Mouse (Mus musculus) forebrain, embryonic 13.5 days (tissue): ENCODE data around the gene Samd3. TPM values are rescaled to one million over a fixed set of nuclear protein-coding genes. Genes with fewer than 3 reads are reported as not detected.

ENCODE experiments used
- ATAC-seq: fragments of 200-750 bp; cut with Nextera tagmentation; 2 replicates; pipeline ENCODE4 v1.8.0; 2017
- H3K27ac ChIP-seq: fragments of 300-500 bp; sonication (generic); 2 replicates; pipeline ENCODE4 v1.5.1; 2015; ENCODE audit warnings: inconsistent platforms, mild to moderate bottlenecking, moderate library complexity
- H3K27me3 ChIP-seq: fragments of 300-500 bp; sonication (generic); 2 replicates; pipeline ENCODE4 v1.6.1; 2015; ENCODE audit warnings: mild to moderate bottlenecking, inconsistent platforms
- H3K36me3 ChIP-seq: fragments of 300-500 bp; sonication (generic); 2 replicates; pipeline ENCODE4 v1.6.1; 2015; ENCODE audit warnings: mild to moderate bottlenecking, inconsistent platforms; ENCODE audit not compliant: poor library complexity, severe bottlenecking
- H3K4me1 ChIP-seq: fragments of 300-500 bp; sonication (generic); 2 replicates; pipeline ENCODE4 v1.6.1; 2015; ENCODE audit warnings: inconsistent platforms
- H3K4me2 ChIP-seq: fragments of 300-500 bp; sonication (generic); 2 replicates; pipeline ENCODE4 v1.6.1; 2015; ENCODE audit warnings: inconsistent platforms, mild to moderate bottlenecking, moderate library complexity
- H3K4me3 ChIP-seq: fragments of 300-500 bp; sonication (generic); 2 replicates; pipeline ENCODE4 v1.5.1; 2015; ENCODE audit warnings: mild to moderate bottlenecking, inconsistent platforms
- H3K9ac ChIP-seq: fragments of 300-500 bp; sonication (generic); 2 replicates; pipeline ENCODE4 v1.6.1; 2015; ENCODE audit warnings: mild to moderate bottlenecking, inconsistent platforms
- H3K9me3 ChIP-seq: fragments of 300-500 bp; sonication (generic); replicated peaks from 2 replicates; pipeline ENCODE4 v1.6.1; 2016; ENCODE audit warnings: inconsistent platforms
- WGBS: fragments of 180-500 bp; shearing (Covaris S2); methylation state at CpG from one replicate; pipeline ENCODE4 v1.1.7; 2015; 5-methylcytosine and 5-hydroxymethylcytosine counted together
- polyA plus RNA-seq: library from polyadenylated mRNA; unstranded; fragments of >200 nt; fragmentation: Nextera tagmentation; extraction: Ambion mirVana; gene quantifications from 2 replicates; pipeline ENCODE4 v1.2.1, GENCODE M21; 2015

Gene Samd3
- 10.6 and 20.5 TPM in 2 replicates for polyA plus RNA-seq

GRCm38 (mm10) chr10:26229488-26229887 is at the start of gene Samd3:
Samd3 (plus strand) TSS chr10:26229707.
- Histone ChIP-seq H3K36me3 (no peaks in the 10 kb centered on the region), H3K4me3 (no peak within 1 kb of the TSS), H3K9me3 (no peaks in the 10 kb centered on the region), H3K27ac (no peak within 1 kb of the TSS), H3K4me1 (no peaks in the 10 kb centered on the region), H3K4me2 (no peak within 1 kb of the TSS), H3K9ac (no peak within 1 kb of the TSS), H3K27me3 (no peaks in the 10 kb centered on the region)
- ATAC-seq: no peak
- WGBS: 69% methylated on average over 4 of the region's 4 CpGs

- no peak overlapping the region for H3K4me3 ChIP-seq
- H3K4me2 ChIP-seq: no peak overlapping the region
- H3K4me1 ChIP-seq: no peaks in the 10 kb centered on the region
- H3K27me3 ChIP-seq: no peaks in the 10 kb centered on the region
- H3K27ac ChIP-seq: no peak overlapping the region
- H3K9ac ChIP-seq: no peak overlapping the region
- no peak for ATAC-seq
- no peaks in the 10 kb centered on the region for H3K9me3 ChIP-seq
- WGBS: 89% methylated on average over 5 of the region's 5 CpGs
- no peaks in the 10 kb centered on the region for H3K36me3 ChIP-seq
Measured at GRCm38 (mm10) chr10:26185289-26185688, 44.2 kb upstream of the Samd3 start.

- Histone ChIP-seq H3K9me3 (no peaks in the 10 kb centered on the region), H3K4me3 (no peak overlapping the region), H3K4me1 (no peaks in the 10 kb centered on the region), H3K4me2 (no peak overlapping the region), H3K27me3 (no peaks in the 10 kb centered on the region), H3K27ac (no peak overlapping the region), H3K36me3 (no peaks in the 10 kb centered on the region), H3K9ac (no peak overlapping the region)
- ATAC-seq: no peak
Measured at GRCm38 (mm10) chr10:26190811-26191210, 38.7 kb upstream of the Samd3 start.

- no peak overlapping the region for H3K27ac ChIP-seq
- no peak overlapping the region for H3K4me2 ChIP-seq
- H3K27me3 ChIP-seq: no peaks in the 10 kb centered on the region
- no peak overlapping the region for H3K4me3 ChIP-seq
- no peaks in the 10 kb centered on the region for H3K36me3 ChIP-seq
- WGBS: 79% methylated on average over 1 of the region's 1 CpGs
- H3K9me3 ChIP-seq: no peaks in the 10 kb centered on the region
- no peaks in the 10 kb centered on the region for H3K4me1 ChIP-seq
- H3K9ac ChIP-seq: no peak overlapping the region
- ATAC-seq: no peak
Measured at GRCm38 (mm10) chr10:26194892-26195291, 34.6 kb upstream of the Samd3 start.

- Histone ChIP-seq H3K9ac (no peak overlapping the region), H3K4me1 (no peaks in the 10 kb centered on the region), H3K9me3 (no peaks in the 10 kb centered on the region), H3K4me2 (no peak overlapping the region), H3K27ac (no peak overlapping the region), H3K36me3 (no peaks in the 10 kb centered on the region), H3K27me3 (no peaks in the 10 kb centered on the region), H3K4me3 (no peak overlapping the region)
- ATAC-seq: no peak
- WGBS: 90% methylated on average over 9 of the region's 9 CpGs
Measured at GRCm38 (mm10) chr10:26202708-26203368, 26.7 kb upstream of the Samd3 start.

GRCm38 (mm10) chr10:26220729-26221128 is 8.8 kb upstream of the Samd3 start:
- no peaks in the 10 kb centered on the region for H3K9me3 ChIP-seq
- ATAC-seq: no peak
- no peaks in the 10 kb centered on the region for H3K4me1 ChIP-seq
- no peak overlapping the region for H3K27ac ChIP-seq
- H3K36me3 ChIP-seq: no peaks in the 10 kb centered on the region
- no peaks in the 10 kb centered on the region for H3K27me3 ChIP-seq
- WGBS: 78% methylated on average over 4 of the region's 4 CpGs
- no peak overlapping the region for H3K9ac ChIP-seq
- H3K4me3 ChIP-seq: no peak overlapping the region
- no peak overlapping the region for H3K4me2 ChIP-seq

- Histone ChIP-seq H3K9ac (no peak overlapping the region), H3K36me3 (no peaks in the 10 kb centered on the region), H3K9me3 (no peaks in the 10 kb centered on the region), H3K4me1 (no peaks in the 10 kb centered on the region), H3K4me2 (no peak overlapping the region), H3K4me3 (no peak overlapping the region), H3K27ac (no peak overlapping the region), H3K27me3 (no peaks in the 10 kb centered on the region)
- ATAC-seq: no peak
- WGBS: 91% methylated on average over 5 of the region's 5 CpGs
Measured at GRCm38 (mm10) chr10:26226241-26226640, 3.3 kb upstream of the Samd3 start.

- ATAC-seq: no peak
- Histone ChIP-seq H3K36me3 (no peaks in the 10 kb centered on the region), H3K27me3 (no peaks in the 10 kb centered on the region), H3K4me3 (no peak overlapping the region), H3K27ac (no peak overlapping the region), H3K4me1 (no peaks in the 10 kb centered on the region), H3K9ac (no peak overlapping the region), H3K9me3 (no peaks in the 10 kb centered on the region), H3K4me2 (no peak overlapping the region)
- 67% methylated on average over 2 of the region's 2 CpGs for WGBS
Measured at GRCm38 (mm10) chr10:26226734-26227133, 2.8 kb upstream of the Samd3 start.

GRCm38 (mm10) chr10:26228187-26228586 is 1.3 kb upstream of the Samd3 start:
- no peaks in the 10 kb centered on the region for H3K36me3 ChIP-seq
- no peak for ATAC-seq
- H3K4me2 ChIP-seq: no peak overlapping the region
- H3K9ac ChIP-seq: no peak overlapping the region
- H3K27ac ChIP-seq: no peak overlapping the region
- H3K27me3 ChIP-seq: no peaks in the 10 kb centered on the region
- H3K4me1 ChIP-seq: no peaks in the 10 kb centered on the region
- no peak overlapping the region for H3K4me3 ChIP-seq
- H3K9me3 ChIP-seq: no peaks in the 10 kb centered on the region

GRCm38 (mm10) chr10:26232071-26232653 is 2.7 kb downstream of the Samd3 start:
- Histone ChIP-seq H3K27ac (no peak overlapping the region), H3K9ac (no peak overlapping the region), H3K9me3 (no peaks in the 10 kb centered on the region), H3K4me3 (no peak overlapping the region), H3K4me2 (no peak overlapping the region), H3K36me3 (no peaks in the 10 kb centered on the region), H3K4me1 (no peaks in the 10 kb centered on the region), H3K27me3 (no peaks in the 10 kb centered on the region)
- 95% methylated on average over 3 of the region's 3 CpGs for WGBS
- ATAC-seq: no peak

GRCm38 (mm10) chr10:26238559-26238958 is 9.1 kb downstream of the Samd3 start:
- 58% methylated on average over 4 of the region's 4 CpGs for WGBS
- Histone ChIP-seq H3K9me3 (no peaks in the 10 kb centered on the region), H3K9ac (no peak overlapping the region), H3K4me1 (no peaks in the 10 kb centered on the region), H3K36me3 (no peaks in the 10 kb centered on the region), H3K27me3 (no peaks in the 10 kb centered on the region), H3K4me3 (no peak overlapping the region), H3K27ac (no peak overlapping the region), H3K4me2 (no peak overlapping the region)
- no peak for ATAC-seq

- no peak for ATAC-seq
- H3K27me3 ChIP-seq: no peaks in the 10 kb centered on the region
- WGBS: 68% methylated on average over 1 of the region's 1 CpGs
- H3K9ac ChIP-seq: no peak overlapping the region
- H3K9me3 ChIP-seq: no peaks in the 10 kb centered on the region
- H3K4me3 ChIP-seq: no peak overlapping the region
- no peak overlapping the region for H3K27ac ChIP-seq
- H3K36me3 ChIP-seq: no peaks in the 10 kb centered on the region
- no peak overlapping the region for H3K4me2 ChIP-seq
- H3K4me1 ChIP-seq: no peaks in the 10 kb centered on the region
Measured at GRCm38 (mm10) chr10:26239090-26239489, 9.6 kb downstream of the Samd3 start.

- no peak overlapping the region for H3K27ac ChIP-seq
- no peak overlapping the region for H3K4me2 ChIP-seq
- ATAC-seq: no peak
- H3K9ac ChIP-seq: no peak overlapping the region
- WGBS: 87% methylated on average over 3 of the region's 3 CpGs
- no peaks in the 10 kb centered on the region for H3K4me1 ChIP-seq
- no peak overlapping the region for H3K4me3 ChIP-seq
- no peaks in the 10 kb centered on the region for H3K36me3 ChIP-seq
- H3K27me3 ChIP-seq: no peaks in the 10 kb centered on the region
- H3K9me3 ChIP-seq: no peaks in the 10 kb centered on the region
Measured at GRCm38 (mm10) chr10:26243203-26243602, 13.7 kb downstream of the Samd3 start.
